Mouse (Mus musculus) kidney, embryonic 14.5 days (tissue): Measurements from ENCODE around the gene Mlip. TPM values are rescaled to one million over a fixed set of nuclear protein-coding genes. Genes with fewer than 3 reads are reported as not detected.

Experiments
- ATAC-seq: fragments of 200-750 bp; cut with Nextera tagmentation; 2 replicates; pipeline ENCODE4 v1.8.0; 2017; ENCODE audit warnings: moderate number of reproducible peaks, mild to moderate bottlenecking, moderate TSS enrichment, moderate library complexity; ENCODE audit not compliant: low FRiP score, low TSS enrichment
- H3K27ac ChIP-seq: fragments of 300-500 bp; sonication (generic); 2 replicates; pipeline ENCODE4 v1.5.1; 2014; ENCODE audit warnings: low read depth, mild to moderate bottlenecking, low read length, moderate library complexity, mixed read lengths
- H3K27me3 ChIP-seq: fragments of 300-500 bp; sonication (generic); 2 replicates; pipeline ENCODE4 v1.6.1; 2014; ENCODE audit warnings: mild to moderate bottlenecking, low read length; ENCODE audit not compliant: control insufficient read depth, insufficient read depth
- H3K36me3 ChIP-seq: fragments of 300-500 bp; sonication (generic); 2 replicates; pipeline ENCODE4 v1.6.1; 2014; ENCODE audit warnings: low read length, mixed read lengths; ENCODE audit not compliant: control insufficient read depth, insufficient read depth
- H3K4me1 ChIP-seq: fragments of 300-500 bp; sonication (generic); 2 replicates; pipeline ENCODE4 v1.6.1; 2014; ENCODE audit warnings: low read length, mixed read lengths; ENCODE audit not compliant: control insufficient read depth, insufficient read depth
- H3K4me2 ChIP-seq: fragments of 300-500 bp; sonication (generic); replicated peaks from 2 replicates; pipeline ENCODE4 v1.6.1; 2014; ENCODE audit warnings: low read depth, mild to moderate bottlenecking, low read length
- H3K4me3 ChIP-seq: fragments of 300-500 bp; sonication (generic); 2 replicates; pipeline ENCODE4 v1.5.1; 2014; ENCODE audit warnings: mild to moderate bottlenecking, low read length
- H3K9ac ChIP-seq: fragments of 300-500 bp; sonication (generic); 2 replicates; pipeline ENCODE4 v1.6.1; 2014; ENCODE audit warnings: low read depth, mild to moderate bottlenecking, low read length, moderate library complexity
- H3K9me3 ChIP-seq: fragments of 300-500 bp; sonication (generic); 2 replicates; pipeline ENCODE4 v1.6.1; 2016; ENCODE audit warnings: low read length; ENCODE audit not compliant: control insufficient read depth
- WGBS: fragments of 180-500 bp; shearing (Covaris S2); extraction: QIAGEN DNeasy Blood & Tissue Kit; methylation state at CpG from one replicate; pipeline ENCODE4 v1.1.7; 2014; 5-methylcytosine and 5-hydroxymethylcytosine counted together
- polyA plus RNA-seq: library from polyadenylated mRNA; unstranded; fragments of >200 nt; fragmentation: Nextera tagmentation; extraction: Ambion mirVana; gene quantifications from 2 replicates; pipeline ENCODE4 v1.2.1, GENCODE M21; 2014

The Mlip gene
- polyA plus RNA-seq, 1 experiment from 2014 or later = not detected

- no peak for ATAC-seq
- Histone ChIP-seq H3K4me1 (no peaks in the 10 kb centered on the region), H3K27ac (no peak overlapping the region), H3K27me3 (no peaks in the 10 kb centered on the region), H3K9ac (no peak overlapping the region), H3K9me3 (no peaks in the 10 kb centered on the region), H3K4me3 (no peak overlapping the region), H3K36me3 (no peaks in the 10 kb centered on the region), H3K4me2 (no peak overlapping the region)
- WGBS = 89% methylated on average over 4 of the region's 4 CpGs
Measured at GRCm38 (mm10) chr9:77272727-77273126, 80.0 kb downstream of the Mlip start.

- 88% methylated on average over 4 of the region's 4 CpGs for WGBS
Measured at GRCm38 (mm10) chr9:77265268-77266017, 87.3 kb downstream of the Mlip start.

GRCm38 (mm10) chr9:77259052-77259451, 93.7 kb downstream of the Mlip start:
- Histone ChIP-seq H3K27ac (no peak overlapping the region), H3K36me3 (no peaks in the 10 kb centered on the region), H3K9ac (no peak overlapping the region), H3K27me3 (no peaks in the 10 kb centered on the region), H3K4me3 (no peak overlapping the region), H3K4me2 (no peak overlapping the region), H3K9me3 (no peaks in the 10 kb centered on the region), H3K4me1 (no peaks in the 10 kb centered on the region)
- no peak for ATAC-seq
- WGBS = 46% methylated on average over 4 of the region's 4 CpGs

More at GRCm38 (mm10) chr9:77265268-77266017, 87.3 kb downstream of the Mlip start:
- ATAC-seq = no peak
- H3K4me1 ChIP-seq = no peaks in the 10 kb centered on the region
- no peak overlapping the region for H3K27ac ChIP-seq
- H3K9me3 ChIP-seq = no peaks in the 10 kb centered on the region
- no peak overlapping the region for H3K4me2 ChIP-seq
- H3K27me3 ChIP-seq = no peaks in the 10 kb centered on the region
- H3K9ac ChIP-seq = no peak overlapping the region
- no peak overlapping the region for H3K4me3 ChIP-seq
- H3K36me3 ChIP-seq = no peaks in the 10 kb centered on the region

GRCm38 (mm10) chr9:77258265-77258664, 94.5 kb downstream of the Mlip start:
- no peak for ATAC-seq
- Histone ChIP-seq H3K27me3 (no peaks in the 10 kb centered on the region), H3K4me1 (no peaks in the 10 kb centered on the region), H3K4me2 (no peak overlapping the region), H3K9me3 (no peaks in the 10 kb centered on the region), H3K9ac (no peak overlapping the region), H3K4me3 (no peak overlapping the region), H3K27ac (no peak overlapping the region), H3K36me3 (no peaks in the 10 kb centered on the region)
- 71% methylated on average over 6 of the region's 6 CpGs for WGBS

GRCm38 (mm10) chr9:77254514-77254913, 98.3 kb downstream of the Mlip start:
- no peaks in the 10 kb centered on the region for H3K27me3 ChIP-seq
- no peaks in the 10 kb centered on the region for H3K9me3 ChIP-seq
- H3K36me3 ChIP-seq = no peaks in the 10 kb centered on the region
- H3K27ac ChIP-seq = no peak overlapping the region
- no peak overlapping the region for H3K9ac ChIP-seq
- WGBS = 95% methylated on average over 3 of the region's 3 CpGs
- no peaks in the 10 kb centered on the region for H3K4me1 ChIP-seq
- no peak for ATAC-seq
- H3K4me3 ChIP-seq = no peak overlapping the region
- no peak overlapping the region for H3K4me2 ChIP-seq

- Histone ChIP-seq H3K9me3 (no peaks in the 10 kb centered on the region), H3K27ac (no peak overlapping the region), H3K27me3 (no peaks in the 10 kb centered on the region), H3K36me3 (no peaks in the 10 kb centered on the region), H3K4me3 (no peak overlapping the region), H3K4me1 (no peaks in the 10 kb centered on the region), H3K4me2 (no peak overlapping the region), H3K9ac (no peak overlapping the region)
- WGBS = 87% methylated on average over 4 of the region's 4 CpGs
- no peak for ATAC-seq
Measured at GRCm38 (mm10) chr9:77252761-77253160, 100.0 kb downstream of the Mlip start.

- no peaks in the 10 kb centered on the region for H3K27me3 ChIP-seq
- H3K4me3 ChIP-seq = no peak overlapping the region
- no peaks in the 10 kb centered on the region for H3K36me3 ChIP-seq
- H3K27ac ChIP-seq = no peak overlapping the region
- H3K4me2 ChIP-seq = no peak overlapping the region
- no peak for ATAC-seq
- H3K9ac ChIP-seq = no peak overlapping the region
- WGBS = 80% methylated on average over 7 of the region's 7 CpGs
- H3K4me1 ChIP-seq = no peaks in the 10 kb centered on the region
- H3K9me3 ChIP-seq = no peaks in the 10 kb centered on the region
Measured at GRCm38 (mm10) chr9:77252134-77252533, 100.6 kb downstream of the Mlip start.

GRCm38 (mm10) chr9:77251511-77252112, 101.2 kb downstream of the Mlip start:
- Histone ChIP-seq H3K36me3 (no peaks in the 10 kb centered on the region), H3K9me3 (no peaks in the 10 kb centered on the region), H3K4me2 (no peak overlapping the region), H3K4me3 (no peak overlapping the region), H3K27ac (no peak overlapping the region), H3K4me1 (no peaks in the 10 kb centered on the region), H3K9ac (no peak overlapping the region), H3K27me3 (no peaks in the 10 kb centered on the region)
- WGBS = 81% methylated on average over 13 of the region's 18 CpGs
- ATAC-seq = no peak

GRCm38 (mm10) chr9:77198250-77198649, 154.5 kb downstream of the Mlip start:
- H3K9ac ChIP-seq = no peak overlapping the region
- no peaks in the 10 kb centered on the region for H3K36me3 ChIP-seq
- no peaks in the 10 kb centered on the region for H3K27me3 ChIP-seq
- WGBS = 57% methylated on average over 1 of the region's 1 CpGs
- no peaks in the 10 kb centered on the region for H3K9me3 ChIP-seq
- ATAC-seq = no peak
- H3K27ac ChIP-seq = no peak overlapping the region
- no peak overlapping the region for H3K4me3 ChIP-seq
- no peak overlapping the region for H3K4me2 ChIP-seq
- no peaks in the 10 kb centered on the region for H3K4me1 ChIP-seq
